Mouse (Mus musculus): ENCODE data around the gene Cenpe.

DNA sequence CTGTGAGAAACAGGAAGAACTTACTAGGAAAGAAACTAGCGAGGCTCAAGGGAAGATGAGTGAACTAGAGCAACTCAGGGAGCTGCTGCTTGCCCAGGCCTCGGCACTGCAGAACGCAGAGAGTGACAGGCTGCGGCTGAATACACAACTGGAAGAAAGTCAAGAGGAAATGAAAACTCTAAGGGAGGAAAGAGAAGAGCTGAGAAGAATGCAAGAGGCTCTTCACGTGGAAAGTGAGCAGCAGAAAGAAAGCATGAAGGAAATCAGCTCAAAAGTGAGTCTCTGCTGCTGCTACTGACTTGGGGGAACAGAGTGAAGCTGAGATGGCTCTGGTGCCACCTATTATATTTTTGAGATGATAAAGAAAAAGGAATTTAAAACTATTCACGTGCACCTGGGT, 34.5 kb downstream of the Cenpe start:
- TF ChIP-seq CTCF (IDR thresholded peaks at IDR 0.05; ENCODE audit: low read depth, low read length), result no peak
- TF ChIP-seq GATA1 (IDR thresholded peaks at IDR 0.05; ENCODE audit: borderline replicate concordance, low read length), result no peak
- no peak for TF ChIP-seq TAL1 (conservative IDR thresholded peaks at IDR 0.05; ENCODE audit: low read depth, low read length)
- TF ChIP-seq POLR2AphosphoS5 (IDR thresholded peaks at IDR 0.05; ENCODE audit: insufficient replicate concordance, low read depth, low read length), result no peak

All from G1E (cell line).